Mouse (Mus musculus): ENCODE results near the gene Ufsp2. TPM values are rescaled to one million over a fixed set of nuclear protein-coding genes. Genes with fewer than 3 reads are reported as not detected.

The Ufsp2 gene
- total RNA-seq (2021), result 10 to 100 TPM; 38.0 to 41.6 TPM
- long read RNA-seq, experiment 1, transcript Ufsp2-201 (12 exons, 1,640 nt), result major isoform, 25 of 35 reads
- long read RNA-seq, experiment 1, partial matches to known transcripts, result 0 of 35 reads
- long read RNA-seq, experiment 1, other reads (novel, unspliced or antisense), result 8 of 35 reads
- long read RNA-seq, experiment 2, transcript Ufsp2-201 (12 exons, 1,640 nt), result major isoform, 23 of 33 reads
- long read RNA-seq, experiment 2, partial matches to known transcripts, result 1 of 33 reads
- long read RNA-seq, experiment 2, other reads (novel, unspliced or antisense), result 6 of 33 reads

GRCm38 (mm10) chr8:45975126-45975836 lies at the start of gene Ufsp2, which contains the start of gene 1700029J07Rik:
TSS of gene Ufsp2 (plus strand) at chr8:45975528.
TSS of gene 1700029J07Rik (minus strand) at chr8:45975252.
- peak; percentile 91 to 98 for DNase-seq (ENCODE audit: low spot score in 2 of 2)

- peak; percentile 97 for DNase-seq (ENCODE audit: low spot score in 2 of 2)
These were observed 40.7 kb upstream of the Ufsp2 start, which contains the start of gene Ccdc110 for GRCm38 (mm10) chr8:45934582-45935014. TSS of gene Ccdc110 (plus strand) at chr8:45934619.

- no peak for DNase-seq (ENCODE audit: low spot score in 2 of 2)
These were observed 38.3 kb upstream of the Ufsp2 start for GRCm38 (mm10) chr8:45936986-45937385.

GRCm38 (mm10) chr8:45946283-45946682 lies 29.0 kb upstream of the Ufsp2 start:
- no peak for DNase-seq (ENCODE audit: low spot score in 2 of 2)

GRCm38 (mm10) chr8:45950622-45951021 lies 24.7 kb upstream of the Ufsp2 start:
- DNase-seq (ENCODE audit: low spot score in 2 of 2), result no peak

GRCm38 (mm10) chr8:45970894-45971293 lies 4.4 kb upstream of the Ufsp2 start:
- DNase-seq (ENCODE audit: low spot score in 2 of 2), result no peak

- DNase-seq (ENCODE audit: low spot score in 2 of 2), result no peak
These were observed 1.3 kb upstream of the Ufsp2 start for GRCm38 (mm10) chr8:45973988-45974505.

- no peak for DNase-seq (ENCODE audit: low spot score in 2 of 2)
These were observed 625 bp downstream of the Ufsp2 start for GRCm38 (mm10) chr8:45975837-45976468.

GRCm38 (mm10) chr8:45986665-45987064 lies 11.3 kb downstream of the Ufsp2 start:
- no peak for DNase-seq (ENCODE audit: low spot score in 2 of 2)

- DNase-seq (ENCODE audit: low spot score in 2 of 2), result no peak
These were observed 12.9 kb downstream of the Ufsp2 start for GRCm38 (mm10) chr8:45988189-45988588.

GRCm38 (mm10) chr8:45990631-45991310 lies 15.4 kb downstream of the Ufsp2 start:
- DNase-seq (ENCODE audit: low spot score in 2 of 2), result no peak

- DNase-seq (ENCODE audit: low spot score in 2 of 2), result no peak
These were observed 18.8 kb downstream of the Ufsp2 start for GRCm38 (mm10) chr8:45994111-45994510.

GRCm38 (mm10) chr8:45995576-45995975 lies 20.2 kb downstream of the Ufsp2 start:
- DNase-seq (ENCODE audit: low spot score in 2 of 2), result no peak

GRCm38 (mm10) chr8:45998228-45998627 lies 22.9 kb downstream of the Ufsp2 start:
- no peak for DNase-seq (ENCODE audit: low spot score in 2 of 2)

- no peak for DNase-seq (ENCODE audit: low spot score in 2 of 2)
These were observed 23.9 kb downstream of the Ufsp2 start, which contains the start of gene Lrp2bp for GRCm38 (mm10) chr8:45999138-45999783. TSS of gene Lrp2bp (plus strand) at chr8:45999303.

GRCm38 (mm10) chr8:45999784-46000705 lies 24.7 kb downstream of the Ufsp2 start:
- DNase-seq (ENCODE audit: low spot score in 2 of 2), result peak; percentile 98

GRCm38 (mm10) chr8:46005596-46005995 lies 30.3 kb downstream of the Ufsp2 start, which contains the start of gene Ankrd37:
TSS of gene Ankrd37 (minus strand) at chr8:46005707.
- DNase-seq (ENCODE audit: low spot score in 2 of 2), result no peak

GRCm38 (mm10) chr8:46007050-46007672 lies 31.8 kb downstream of the Ufsp2 start:
- DNase-seq (ENCODE audit: low spot score in 2 of 2), result no peak

GRCm38 (mm10) chr8:46010306-46010705 lies 35.0 kb downstream of the Ufsp2 start:
- no peak for DNase-seq (ENCODE audit: low spot score in 2 of 2)

All from gastrocnemius, postnatal 4 days (tissue).